Mouse (Mus musculus): Measurements from ENCODE around the gene Cd274.

The Cd274 gene

GRCm38 (mm10) chr19:29366969-29367622 is at the start of gene Cd274, which contains the start of gene Plgrkt:
Cd274 (plus strand) TSS chr19:29367455.
Plgrkt (minus strand) TSS chr19:29367390.
- peak; percentile 47 for DNase-seq

GRCm38 (mm10) chr19:29323416-29324049 is 43.7 kb upstream of the Cd274 start:
- no peak for DNase-seq

GRCm38 (mm10) chr19:29325053-29325851 is 42.0 kb upstream of the Cd274 start, which contains the start of gene Insl6:
Insl6 (minus strand) TSS chr19:29325356.
- DNase-seq = no peak

GRCm38 (mm10) chr19:29325852-29326180 is 41.4 kb upstream of the Cd274 start:
- no peak for DNase-seq

- DNase-seq = no peak
Measured at GRCm38 (mm10) chr19:29326396-29326795, 40.9 kb upstream of the Cd274 start.

GRCm38 (mm10) chr19:29326822-29327552 is 40.3 kb upstream of the Cd274 start:
- DNase-seq = no peak

GRCm38 (mm10) chr19:29334068-29334745 is 33.0 kb upstream of the Cd274 start, which contains the start of gene Rln1:
Rln1 (minus strand) TSS chr19:29334670.
- DNase-seq = peak; percentile 25

GRCm38 (mm10) chr19:29336624-29337023 is 30.6 kb upstream of the Cd274 start:
- DNase-seq = no peak

- no peak for DNase-seq
Measured at GRCm38 (mm10) chr19:29341029-29341428, 26.2 kb upstream of the Cd274 start.

GRCm38 (mm10) chr19:29342281-29342680 is 25.0 kb upstream of the Cd274 start:
- no peak for DNase-seq

- DNase-seq = no peak
Measured at GRCm38 (mm10) chr19:29344868-29345267, 22.4 kb upstream of the Cd274 start.

GRCm38 (mm10) chr19:29345636-29346035 is 21.6 kb upstream of the Cd274 start:
- DNase-seq = no peak

- no peak for DNase-seq
Measured at GRCm38 (mm10) chr19:29350991-29351390, 16.3 kb upstream of the Cd274 start.

- peak; percentile 78 for DNase-seq
Measured at GRCm38 (mm10) chr19:29354895-29355877, 12.1 kb upstream of the Cd274 start.

GRCm38 (mm10) chr19:29356281-29356680 is 11.0 kb upstream of the Cd274 start:
- DNase-seq = no peak

GRCm38 (mm10) chr19:29360251-29360650 is 7.0 kb upstream of the Cd274 start:
- no peak for DNase-seq

- peak; percentile 96 for DNase-seq
Measured at GRCm38 (mm10) chr19:29361468-29362130, 5.7 kb upstream of the Cd274 start.

GRCm38 (mm10) chr19:29362173-29362930 is 4.9 kb upstream of the Cd274 start:
- no peak for DNase-seq

GRCm38 (mm10) chr19:29363557-29363956 is 3.7 kb upstream of the Cd274 start:
- DNase-seq = no peak

- DNase-seq = no peak
Measured at GRCm38 (mm10) chr19:29364076-29364475, 3.2 kb upstream of the Cd274 start.
